Mouse (Mus musculus) gastrocnemius, adult 2 months (tissue): ENCODE data around the gene Sp6. TPM values are rescaled to one million over a fixed set of nuclear protein-coding genes. Genes with fewer than 3 reads are reported as not detected.

Experiments used
- DNase-seq: peaks from one replicate; pipeline ENCODE4 v3.0.0; 2022
- H3K27ac ChIP-seq: fragments of 200-600 bp; 2 replicates; pipeline ENCODE4 v1.8.1; 2022; ENCODE audit warnings: mild to moderate bottlenecking
- H3K4me3 ChIP-seq: fragments of 200-600 bp; 2 replicates; pipeline ENCODE4 v1.8.1; 2022; ENCODE audit warnings: mild to moderate bottlenecking, moderate library complexity
- CTCF ChIP-seq: fragments of 200-600 bp; IDR thresholded peaks from 2 replicates; pipeline ENCODE4 v1.8.1; 2022; ENCODE audit warnings: antibody characterized with exemption, mild to moderate bottlenecking, moderate library complexity
- intact Hi-C: fragments of 180-260 bp; cut with DNase I; formaldehyde crosslinking; loops from one replicate; pipeline ENCODE4 v1.15.1; 2025
- long read RNA-seq, 2 experiments: library from polyadenylated mRNA; stranded (forward); transcript quantifications; one replicate each; pipeline ENCODE4 v2.0.0; 2021
- total RNA-seq, 2 experiments: library from RNA; stranded (reverse); gene quantifications; 2 replicates each; pipeline ENCODE4 v1.2.3; 2021

The Sp6 gene
- under 1 TPM in 1 of 2 experiments, not detected in 1; 0.10 TPM for total RNA-seq
- long read RNA-seq, experiment 1, result 0 reads
- long read RNA-seq, experiment 2, partial matches to known transcripts, result 0 of 1 reads
- long read RNA-seq, experiment 2, other reads (novel, unspliced or antisense), result 1 of 1 reads

- no peak for TF ChIP-seq CTCF
- no peak within 1 kb of the TSS for H3K27ac ChIP-seq
- DNase-seq, result no peak
- no peak within 1 kb of the TSS for H3K4me3 ChIP-seq
- intact Hi-C loops, result no loop called here
Observed at GRCm38 (mm10) chr11:97013121-97013670, at the start of gene Sp6. TSS of gene Sp6 (plus strand) at chr11:97013394.

- Histone ChIP-seq H3K4me3 (no peak overlapping the region), H3K27ac (peak overlapping the region; percentile 69)
- DNase-seq, result peak; percentile 94
- TF ChIP-seq CTCF, result peak; percentile 95
- intact Hi-C loops, result loop anchor here (1.0 kb wide), 1 partner anchor 47 kb away; the partner anchor contains the start of gene Cdk5rap3
Observed at GRCm38 (mm10) chr11:96963580-96963979, 49.6 kb upstream of the Sp6 start.

- peak overlapping the region; percentile 98 for H3K27ac ChIP-seq
- no peak for TF ChIP-seq CTCF
- no peak overlapping the region for H3K4me3 ChIP-seq
- intact Hi-C loops, result loop anchor here (5.0 kb wide), 1 partner anchor 94 kb away; no protein-coding TSS in a partner anchor
- no peak for DNase-seq
Observed at GRCm38 (mm10) chr11:96966172-96966571, 47.0 kb upstream of the Sp6 start.

GRCm38 (mm10) chr11:96966914-96967543 is 46.2 kb upstream of the Sp6 start:
- DNase-seq, result no peak
- peak overlapping the region; percentile 98 for H3K27ac ChIP-seq
- TF ChIP-seq CTCF, result 0 out of 2 replicates have a peak, but pooled peaks have one; percentile 0
- H3K4me3 ChIP-seq, result peak overlapping the region; percentile 64
- intact Hi-C loops, result loop anchor here (5.0 kb wide), 1 partner anchor 95 kb away; no protein-coding TSS in a partner anchor

- DNase-seq, result no peak
- intact Hi-C loops, result loop anchor here (5.0 kb wide), 1 partner anchor 95 kb away; no protein-coding TSS in a partner anchor
- H3K4me3 ChIP-seq, result peak overlapping the region; percentile 64
- no peak for TF ChIP-seq CTCF
- peak overlapping the region; percentile 98 for H3K27ac ChIP-seq
Observed at GRCm38 (mm10) chr11:96967544-96968269, 45.5 kb upstream of the Sp6 start.

GRCm38 (mm10) chr11:96968476-96968875 is 44.7 kb upstream of the Sp6 start:
- Histone ChIP-seq H3K4me3 (peak overlapping the region; percentile 64), H3K27ac (peak overlapping the region; percentile 98)
- intact Hi-C loops, result loop anchor here (5.0 kb wide), 1 partner anchor 96 kb away; no protein-coding TSS in a partner anchor
- TF ChIP-seq CTCF, result no peak
- DNase-seq, result peak; percentile 72

GRCm38 (mm10) chr11:96969280-96969722 is 43.9 kb upstream of the Sp6 start:
- TF ChIP-seq CTCF, result no peak
- Histone ChIP-seq H3K27ac (peak overlapping the region; percentile 98), H3K4me3 (peak overlapping the region; percentile 64)
- peak; percentile 66 for DNase-seq
- intact Hi-C loops, result loop anchor here (5.0 kb wide), 1 partner anchor 97 kb away; no protein-coding TSS in a partner anchor

- DNase-seq, result peak; percentile 89
- no peak for TF ChIP-seq CTCF
- H3K27ac ChIP-seq, result peak overlapping the region; percentile 98
- intact Hi-C loops, result loop anchor here (5.0 kb wide), 1 partner anchor 97 kb away; no protein-coding TSS in a partner anchor
- H3K4me3 ChIP-seq, result peak overlapping the region; percentile 64
Observed at GRCm38 (mm10) chr11:96969746-96970145, 43.4 kb upstream of the Sp6 start.

GRCm38 (mm10) chr11:96970341-96970740 is 42.9 kb upstream of the Sp6 start:
- no peak for TF ChIP-seq CTCF
- intact Hi-C loops, result no loop called here
- no peak for DNase-seq
- Histone ChIP-seq H3K27ac (peak overlapping the region; percentile 98), H3K4me3 (peak overlapping the region; percentile 64)

- intact Hi-C loops, result no loop called here
- TF ChIP-seq CTCF, result no peak
- Histone ChIP-seq H3K4me3 (peak overlapping the region; percentile 20; the same call in 1 of the 2 replicates), H3K27ac (peak overlapping the region; percentile 98)
- DNase-seq, result no peak
Observed at GRCm38 (mm10) chr11:96972906-96973305, 40.3 kb upstream of the Sp6 start.

- TF ChIP-seq CTCF, result no peak
- DNase-seq, result peak; percentile 73
- peak overlapping the region; percentile 98 for H3K27ac ChIP-seq
- intact Hi-C loops, result no loop called here
- peak overlapping the region; percentile 20; the same call in 1 of the 2 replicates for H3K4me3 ChIP-seq
Observed at GRCm38 (mm10) chr11:96973426-96973964, 39.7 kb upstream of the Sp6 start.

GRCm38 (mm10) chr11:96974813-96975212 is 38.4 kb upstream of the Sp6 start:
- intact Hi-C loops, result no loop called here
- DNase-seq, result no peak
- TF ChIP-seq CTCF, result no peak
- Histone ChIP-seq H3K27ac (peak overlapping the region; percentile 98), H3K4me3 (no peak overlapping the region)
